Mouse (Mus musculus) thymus, adult 18-20 months (tissue): ENCODE data around the gene Fbxo36.

Source experiments
- DNase-seq, 2 experiments: peaks; one replicate each; pipeline ENCODE4 v3.0.0; 2022; ENCODE audit warnings: mixed read lengths in 2 of 2

Fbxo36 gene

GRCm38 (mm10) chr1:84839309-84840017, at the start of gene Fbxo36:
Gene Fbxo36 (plus strand): TSS chr1:84839841.
- DNase-seq: peak; percentile 79 to 81

DNA sequence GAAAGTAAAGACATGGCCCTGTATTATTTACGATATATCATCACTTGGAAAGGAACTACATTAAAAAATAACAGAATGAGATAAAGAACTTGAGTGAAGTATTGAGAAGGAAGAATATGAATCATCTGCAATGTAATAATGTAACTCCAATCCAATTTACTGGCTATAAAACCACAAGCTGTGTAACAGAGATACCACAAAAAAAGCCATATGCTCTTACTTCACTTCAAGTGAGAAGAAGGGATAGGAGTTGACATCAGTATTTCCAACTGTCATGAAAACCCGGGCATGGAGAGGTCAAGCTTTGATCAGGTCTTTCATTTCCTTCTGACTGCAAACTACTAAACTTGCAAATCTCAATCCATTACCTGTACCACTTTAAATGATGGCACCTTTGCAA, 48.2 kb upstream of the Fbxo36 start:
- DNase-seq: no peak

DNA sequence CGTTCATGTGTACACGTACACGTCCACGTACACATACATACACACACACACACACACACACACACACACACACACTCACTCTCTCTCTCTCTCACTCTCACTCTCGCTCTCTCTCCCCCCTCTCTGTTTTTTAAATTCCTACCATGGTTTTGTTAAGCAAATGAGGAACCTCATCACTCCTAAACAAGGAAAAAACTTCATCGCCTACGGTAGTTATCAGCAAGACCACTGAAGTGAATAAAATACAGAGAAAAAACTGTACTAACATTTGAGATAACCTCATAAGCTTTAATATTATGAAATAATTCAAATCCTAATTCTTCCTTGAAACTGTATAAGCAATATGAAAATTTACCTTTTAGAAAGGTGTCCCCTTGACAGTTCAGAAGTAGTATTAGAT, 44.3 kb upstream of the Fbxo36 start:
- DNase-seq: no peak

DNA sequence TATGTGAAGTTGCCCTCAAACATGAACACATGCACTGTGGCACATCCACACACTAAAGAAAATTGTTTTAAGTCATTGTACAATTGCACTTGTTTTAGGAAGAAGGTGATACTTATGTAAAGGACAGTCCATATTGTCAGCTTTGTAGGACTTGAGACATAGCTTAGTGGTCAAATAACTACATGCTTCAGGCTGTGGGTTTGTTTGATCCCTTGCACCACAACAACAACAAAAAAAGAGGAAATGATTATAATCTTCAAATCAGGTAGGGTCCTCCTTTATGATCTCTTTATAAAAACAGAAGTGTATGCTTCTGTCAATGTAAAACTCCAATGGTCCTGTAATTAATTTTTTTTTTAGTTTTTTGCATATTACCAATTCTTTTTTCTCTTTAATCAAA, 40.5 kb upstream of the Fbxo36 start:
- DNase-seq: no peak

GRCm38 (mm10) chr1:84803788-84804187, 35.9 kb upstream of the Fbxo36 start:
- DNase-seq: no peak

- no peak for DNase-seq
These were observed 22.0 kb upstream of the Fbxo36 start for GRCm38 (mm10) chr1:84817596-84817995.

- DNase-seq: no peak
These were observed 14.6 kb upstream of the Fbxo36 start for GRCm38 (mm10) chr1:84825091-84825490.

GRCm38 (mm10) chr1:84837523-84838145, 2.0 kb upstream of the Fbxo36 start:
- DNase-seq: no peak

DNA sequence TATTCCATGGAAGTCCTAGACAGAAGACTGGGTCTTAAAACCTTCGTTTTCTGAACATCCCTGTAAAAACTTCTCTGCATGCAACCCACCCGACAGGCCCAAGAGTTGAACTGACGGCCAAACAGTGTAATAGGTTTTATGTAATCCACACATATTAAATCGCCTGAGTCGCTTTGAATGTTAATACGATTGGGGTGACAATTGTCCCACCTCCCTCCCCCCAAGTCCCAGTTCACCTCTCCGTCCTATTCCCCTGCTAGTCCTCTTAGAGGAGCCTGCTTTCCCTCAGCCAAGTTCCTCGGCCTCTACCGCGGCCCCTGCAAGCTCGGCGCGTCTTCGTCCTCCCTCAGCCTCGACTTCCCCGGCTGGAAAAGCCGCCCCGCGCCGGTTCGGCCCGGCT, 1.5 kb upstream of the Fbxo36 start:
- no peak for DNase-seq

DNA sequence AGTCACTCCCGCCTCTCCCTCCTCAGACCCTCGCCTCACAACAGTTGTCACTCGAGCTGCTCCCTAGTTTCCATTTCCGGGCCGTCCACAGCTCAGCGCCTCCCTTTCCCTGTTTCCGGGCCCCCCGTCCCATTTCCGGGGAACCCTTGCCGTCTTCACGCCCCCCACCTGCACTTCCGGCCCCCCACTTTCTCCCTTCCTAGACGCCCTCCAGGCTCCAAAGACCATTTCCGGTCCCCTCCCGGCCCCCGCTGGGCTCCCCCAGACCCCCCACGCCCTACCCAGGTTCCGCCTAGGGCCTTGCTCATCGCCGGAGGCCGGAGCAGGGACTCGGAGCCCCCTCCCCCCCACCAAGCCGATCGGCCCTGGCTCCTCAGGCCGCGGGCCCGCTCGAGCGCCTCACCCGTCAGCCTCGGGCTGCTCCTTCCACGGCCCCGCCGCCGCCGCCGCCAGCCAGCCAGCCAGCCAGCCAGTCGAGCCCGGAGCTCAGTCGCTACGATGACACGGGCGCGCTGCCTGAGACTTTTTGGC, 955 bp upstream of the Fbxo36 start:
- peak; percentile 79 to 84 for DNase-seq

DNA sequence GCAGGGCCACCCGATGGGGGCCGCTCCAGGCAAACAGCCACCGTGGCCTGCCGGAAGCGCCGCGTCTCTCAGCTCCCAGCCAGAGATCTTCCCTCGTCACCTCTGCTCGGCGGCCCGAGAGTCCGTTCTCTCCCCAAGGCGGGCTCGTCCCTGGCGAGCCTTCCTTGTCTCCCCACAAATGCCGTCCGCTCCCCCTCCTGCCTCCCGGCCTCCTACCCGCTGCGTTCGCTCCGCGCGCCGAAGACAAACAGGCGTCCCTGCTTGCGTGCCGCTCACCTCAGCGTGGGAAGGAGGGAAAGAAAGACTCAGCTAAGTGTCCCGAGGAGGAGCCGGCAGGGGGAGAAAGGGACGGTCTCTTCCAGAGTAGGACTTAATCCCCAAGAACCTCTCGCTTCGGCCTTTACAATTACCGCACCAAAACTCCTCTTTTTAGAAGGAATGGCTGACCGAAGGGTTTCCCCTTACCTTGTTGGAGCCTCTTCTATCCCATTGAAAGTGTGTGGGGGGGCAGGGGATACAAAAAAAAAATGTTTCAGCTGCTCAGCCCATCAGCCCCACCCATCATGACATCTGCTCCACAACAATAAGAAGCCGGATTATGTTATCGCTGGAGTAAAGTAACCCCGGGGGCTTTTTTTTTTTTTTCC, 500 bp downstream of the Fbxo36 start, which contains the start of gene Trip12:
Trip12 (minus strand) TSS at position 499 of the 647 bp plus-strand sequence.
- no peak for DNase-seq

GRCm38 (mm10) chr1:84841061-84841460, 1.4 kb downstream of the Fbxo36 start:
- DNase-seq: no peak

DNA sequence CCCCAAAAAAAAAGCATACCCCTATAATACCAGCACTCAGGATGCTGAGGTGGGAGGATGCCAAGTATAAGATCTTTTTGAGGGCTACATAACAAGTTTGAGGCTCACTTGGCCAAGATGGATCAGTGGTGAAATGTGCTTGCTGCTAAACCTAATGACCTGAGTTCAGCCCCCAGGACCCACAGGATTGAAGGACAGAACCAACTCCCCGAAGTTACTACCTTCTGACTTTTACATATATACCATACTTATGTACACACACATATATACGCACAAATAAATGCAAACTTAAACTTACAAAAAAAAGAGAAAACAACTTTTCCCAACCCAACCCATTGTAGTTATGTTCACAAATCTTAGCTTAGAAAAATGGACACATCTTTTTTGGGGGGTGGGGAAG, 3.7 kb downstream of the Fbxo36 start:
- no peak for DNase-seq

DNA sequence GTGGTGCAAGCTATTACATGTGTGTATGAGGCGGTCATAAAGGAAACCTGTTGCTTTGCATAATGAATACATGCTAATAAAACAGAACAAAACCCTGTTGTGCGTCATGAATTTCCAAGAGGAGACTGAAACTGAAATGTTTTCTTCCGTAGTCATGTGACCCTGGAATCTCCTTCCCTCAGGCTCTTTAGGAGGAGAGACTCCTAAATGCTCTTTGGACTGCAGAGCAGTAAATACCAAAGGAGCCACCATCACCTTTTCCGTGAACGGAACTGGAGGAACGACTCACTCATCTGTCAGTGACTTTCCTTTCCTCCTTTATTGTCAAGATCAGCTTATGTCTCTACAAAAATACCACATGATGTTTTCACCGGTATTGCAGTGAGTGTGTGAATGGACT, 8.1 kb downstream of the Fbxo36 start:
- no peak for DNase-seq

GRCm38 (mm10) chr1:84848335-84848734, 8.7 kb downstream of the Fbxo36 start:
- DNase-seq: no peak

DNA sequence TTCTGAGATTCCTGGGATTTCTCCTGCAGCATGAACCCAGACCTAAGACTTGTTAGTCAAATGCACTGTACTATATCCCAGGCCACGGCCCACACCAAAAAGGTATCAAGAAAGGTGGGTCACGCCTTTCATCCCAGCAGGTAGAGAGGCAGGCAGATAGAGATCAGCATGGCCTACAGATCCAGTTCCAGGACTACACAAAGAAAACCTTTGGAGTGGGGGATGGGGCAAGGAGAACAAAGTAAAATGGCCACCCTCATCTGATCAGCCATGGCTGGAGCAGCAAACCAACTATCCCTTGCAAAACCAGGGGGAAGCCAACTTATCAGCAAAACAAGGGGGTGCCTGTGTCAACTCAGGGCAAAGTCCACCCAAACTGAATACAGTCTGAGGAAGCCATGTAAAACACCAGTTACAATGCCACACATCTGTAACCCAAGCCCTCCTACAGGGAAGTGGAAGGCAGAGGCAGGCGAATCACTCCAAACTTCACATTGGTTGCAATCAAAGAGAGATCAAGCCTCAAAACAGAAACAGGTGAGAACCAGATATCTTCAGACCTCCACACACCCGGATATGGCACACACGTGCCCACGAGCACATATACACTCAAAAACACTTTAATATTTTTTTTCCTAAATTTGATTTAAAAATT, 9.3 kb downstream of the Fbxo36 start:
- no peak for DNase-seq

DNA sequence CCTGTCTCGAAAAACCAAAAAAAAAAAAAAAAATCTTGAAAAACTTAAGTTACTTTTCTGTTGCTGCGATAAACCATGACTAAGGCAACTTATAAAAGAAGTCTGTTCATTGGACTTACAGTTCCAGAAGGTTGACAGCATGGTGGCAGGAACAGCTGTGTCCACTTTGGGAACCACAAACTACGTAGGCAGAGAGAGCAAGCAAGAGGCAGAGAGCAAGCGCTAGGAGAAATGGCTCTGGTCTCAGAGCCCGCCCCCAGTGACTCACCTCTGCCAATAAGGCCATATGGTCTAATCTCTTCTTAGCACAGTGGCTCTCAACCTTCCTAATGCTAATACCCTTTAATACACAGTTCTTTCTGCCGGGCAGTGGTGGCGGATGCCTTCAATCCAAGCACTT, 10.2 kb downstream of the Fbxo36 start:
- DNase-seq: no peak

DNA sequence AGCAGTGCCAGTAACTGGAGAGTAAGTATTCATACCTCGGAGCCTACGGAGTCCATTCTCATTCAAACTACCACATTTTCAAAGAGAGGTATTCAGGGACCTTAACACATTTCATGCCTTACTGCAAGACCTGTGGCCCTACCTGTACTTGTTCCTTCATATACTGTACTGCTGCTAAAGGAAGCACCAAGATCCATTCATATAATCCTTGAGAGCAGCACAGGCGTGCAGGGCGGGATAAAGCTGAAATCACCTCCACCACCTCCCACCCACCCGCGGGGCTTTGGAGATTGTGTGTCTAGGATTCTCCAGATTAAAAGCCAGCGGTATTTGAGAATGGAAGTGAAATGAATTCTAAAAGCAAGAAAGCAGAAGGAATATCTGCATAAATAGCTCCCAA, 10.8 kb downstream of the Fbxo36 start:
- no peak for DNase-seq

- no peak for DNase-seq
These were observed 12.0 kb downstream of the Fbxo36 start for GRCm38 (mm10) chr1:84851512-84852235.

DNA sequence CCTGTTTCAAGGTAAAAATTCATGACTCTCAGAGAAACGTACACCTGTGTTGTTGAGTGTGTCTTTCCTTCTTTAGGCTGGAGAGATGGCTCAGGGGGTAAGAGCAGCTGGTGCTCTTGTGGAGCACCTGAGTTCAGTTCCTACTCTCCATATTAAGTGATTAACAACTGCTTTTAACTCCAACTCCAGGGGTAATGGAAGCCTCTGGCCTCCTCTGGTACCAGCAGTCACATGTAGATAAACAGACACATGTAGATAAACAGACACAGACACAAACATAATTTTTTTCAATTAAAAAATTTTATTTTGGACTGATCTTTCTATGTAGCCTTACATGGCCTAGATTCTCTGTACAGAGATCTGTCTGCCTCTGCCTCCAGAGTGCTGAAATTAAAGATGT, 14.1 kb downstream of the Fbxo36 start:
- DNase-seq: no peak

GRCm38 (mm10) chr1:84854966-84855365, 15.3 kb downstream of the Fbxo36 start:
- no peak for DNase-seq

GRCm38 (mm10) chr1:84855756-84856155, 16.1 kb downstream of the Fbxo36 start:
- no peak for DNase-seq

DNA sequence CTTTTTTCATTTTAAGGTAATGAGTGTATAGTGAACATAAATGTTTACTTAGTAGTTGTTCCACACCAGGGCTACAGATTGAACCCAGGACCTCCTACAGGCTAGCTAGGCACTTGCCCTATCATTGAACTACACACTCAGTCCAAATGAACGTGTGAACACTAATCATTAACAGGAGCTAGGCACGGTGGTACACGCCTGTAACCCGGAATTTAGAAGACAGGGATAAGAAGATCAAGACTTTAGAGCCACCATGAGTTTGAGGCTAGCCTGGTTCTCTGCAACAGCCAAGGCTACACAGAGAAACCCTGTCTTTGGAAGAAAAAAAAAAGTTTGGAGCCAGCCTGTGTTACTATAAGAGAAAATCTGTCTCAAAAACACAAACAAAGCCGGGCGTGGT, 20.0 kb downstream of the Fbxo36 start:
- no peak for DNase-seq
